Mouse (Mus musculus): ENCODE measurements around the gene Gm10282.

DNA sequence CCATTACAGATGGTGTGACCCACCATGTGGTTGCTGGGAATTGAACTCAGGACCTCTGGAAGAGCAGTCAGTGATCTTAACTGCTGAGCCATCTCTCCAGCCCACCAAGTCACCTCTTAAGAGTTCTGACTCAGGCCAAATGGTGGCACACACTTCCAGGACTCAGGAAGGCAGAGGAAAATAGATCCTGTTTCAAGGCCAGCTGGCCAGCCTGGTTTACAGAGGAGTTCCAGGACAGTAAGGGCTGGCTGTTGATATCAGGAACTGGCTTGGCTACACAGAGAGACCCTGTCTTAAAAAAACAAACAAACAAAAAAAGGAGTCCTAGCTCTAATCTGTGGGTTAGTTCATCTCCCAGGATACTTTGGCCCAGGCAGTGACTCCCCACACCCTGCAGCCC, 32.0 kb upstream of the Gm10282 start:
- TF ChIP-seq CTCF (IDR thresholded peaks at IDR 0.05; ENCODE audit: low read depth, low read length), result no peak
- TF ChIP-seq POLR2A (IDR thresholded peaks at IDR 0.05; ENCODE audit: extremely low read depth, insufficient read depth, low read length), result no peak

Data from liver, adult 2 months (tissue).